Mouse (Mus musculus): ENCODE data around the gene Rab37.

DNA sequence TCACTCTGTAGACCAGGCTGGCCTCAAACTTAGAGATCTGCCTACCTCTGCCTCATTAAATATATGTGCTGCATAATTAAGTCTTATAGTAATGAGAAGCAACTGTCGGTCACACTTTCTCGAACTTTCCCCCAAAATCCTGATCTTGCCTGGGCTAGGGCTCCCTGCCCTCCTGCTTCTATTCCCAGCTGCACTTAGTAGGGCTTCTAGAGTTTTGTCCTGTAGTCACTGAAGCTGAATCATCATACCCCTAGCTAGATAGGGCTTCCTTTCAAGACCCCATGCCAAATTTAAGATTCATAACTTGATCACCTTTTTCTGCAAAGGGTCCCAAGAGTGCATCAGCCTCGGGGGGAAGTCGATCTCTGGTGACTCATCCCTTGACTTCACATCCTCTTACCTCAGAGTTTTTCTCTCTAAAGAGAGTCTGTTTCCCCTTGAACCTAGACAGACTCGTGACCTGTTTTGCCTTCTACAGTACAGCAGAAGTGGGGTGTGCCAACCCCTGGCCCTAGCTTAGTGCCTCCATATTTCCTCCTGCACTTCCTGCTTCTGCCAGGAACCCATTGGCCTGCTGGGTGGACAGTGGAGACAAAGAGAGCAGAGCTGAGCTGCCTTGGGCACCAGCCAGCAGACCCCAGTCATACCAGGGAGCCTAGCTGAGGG is 47.5 kb downstream of the Rab37 start:
- TF ChIP-seq CTCF (IDR thresholded peaks at IDR 0.05; ENCODE audit: low read depth) (no peak), EP300 (IDR thresholded peaks at IDR 0.05; ENCODE audit: low read depth) (no peak)

Measured in liver, postnatal 0 days (tissue).